Mouse (Mus musculus) lung, postnatal 25 days (tissue): Measurements from ENCODE around the gene Fam19a5.

Source experiments
- DNase-seq: peaks from one replicate; pipeline ENCODE4 v3.0.0; 2022; ENCODE audit warnings: low spot score

The Fam19a5 gene

GRCm38 (mm10) chr15:87736345-87736744, 192.2 kb downstream of the Fam19a5 start:
- no peak for DNase-seq

DNA sequence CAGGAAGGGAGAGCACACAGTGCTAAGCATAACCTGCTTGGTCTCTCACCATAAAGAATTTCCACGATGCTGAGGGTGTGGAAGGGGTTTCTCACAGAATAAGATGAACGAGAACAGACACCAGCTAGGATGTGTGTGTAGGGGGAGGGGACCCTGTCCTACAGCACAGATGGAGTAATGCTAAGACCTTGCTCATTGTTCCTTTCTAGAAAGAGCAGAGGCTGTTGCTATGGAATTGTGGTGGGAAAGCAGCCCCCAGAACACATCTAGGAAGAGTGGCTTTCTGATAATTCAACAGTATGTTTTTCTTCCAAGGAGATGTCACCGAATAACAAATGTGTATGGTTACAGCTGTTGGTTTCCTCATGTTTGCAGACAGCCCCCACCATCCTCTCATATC, 211.4 kb downstream of the Fam19a5 start:
- DNase-seq, result no peak

GRCm38 (mm10) chr15:87765876-87766275, 221.8 kb downstream of the Fam19a5 start:
- no peak for DNase-seq

DNA sequence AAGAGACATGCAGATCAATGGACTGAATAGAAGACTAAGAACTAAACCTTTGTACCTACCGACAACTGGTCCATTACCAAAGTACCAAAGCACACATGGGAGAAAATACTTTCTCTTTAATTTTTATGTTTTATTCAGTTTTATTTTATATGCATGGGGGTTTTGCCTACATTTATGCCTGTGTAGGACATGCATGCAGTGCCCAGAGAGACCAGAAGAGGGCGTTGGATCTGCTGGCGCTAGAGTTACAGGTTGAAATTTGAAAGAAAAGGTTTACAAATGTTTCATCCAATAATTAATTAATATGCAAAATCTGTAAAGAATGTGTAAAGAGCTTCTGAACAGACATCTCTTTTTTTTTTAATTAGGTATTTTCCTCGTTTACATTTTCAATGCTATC, 229.9 kb downstream of the Fam19a5 start:
- no peak for DNase-seq

- no peak for DNase-seq
These were observed 239.2 kb downstream of the Fam19a5 start for GRCm38 (mm10) chr15:87783331-87783730.

- no peak for DNase-seq
These were observed 245.6 kb downstream of the Fam19a5 start for GRCm38 (mm10) chr15:87789671-87790070.

GRCm38 (mm10) chr15:87793661-87794060, 249.6 kb downstream of the Fam19a5 start:
- no peak for DNase-seq

GRCm38 (mm10) chr15:87796571-87796970, 252.5 kb downstream of the Fam19a5 start:
- DNase-seq, result no peak
